Mouse (Mus musculus) kidney, adult 2 months (tissue): Measurements from ENCODE around the gene Prickle2. TPM values are rescaled to one million over a fixed set of nuclear protein-coding genes. Genes with fewer than 3 reads are reported as not detected.

Experiments used
- DNase-seq: peaks from one replicate; pipeline ENCODE4 v3.0.0; 2021
- H3K27ac ChIP-seq: fragments of 200-500 bp; 2 replicates; pipeline ENCODE4 v1.5.1; 2012; ENCODE audit warnings: low read depth, low read length, control low read depth, inconsistent platforms; ENCODE audit not compliant: insufficient read depth
- H3K27me3 ChIP-seq: fragments of 200-500 bp; replicated peaks from 2 replicates; pipeline ENCODE4 v1.6.1; 2012; ENCODE audit warnings: mild to moderate bottlenecking, moderate library complexity, low read length, inconsistent platforms; ENCODE audit not compliant: control insufficient read depth, insufficient read depth
- H3K36me3 ChIP-seq: fragments of 200-500 bp; 2 replicates; pipeline ENCODE4 v1.6.1; 2012; ENCODE audit warnings: mild to moderate bottlenecking, moderate library complexity, low read length, inconsistent platforms; ENCODE audit not compliant: control insufficient read depth, insufficient read depth
- H3K4me1 ChIP-seq: fragments of 200-500 bp; 2 replicates; pipeline ENCODE4 v1.6.1; 2011; ENCODE audit warnings: low read length; ENCODE audit not compliant: control insufficient read depth, insufficient read depth
- H3K4me3 ChIP-seq: fragments of 200-500 bp; 2 replicates; pipeline ENCODE4 v1.5.1; 2011; ENCODE audit warnings: mild to moderate bottlenecking, low read depth, low read length, control low read depth; ENCODE audit not compliant: insufficient read depth
- CTCF ChIP-seq: fragments of 200-500 bp; conservative IDR thresholded peaks from 2 replicates; pipeline ENCODE4 v1.5.1; 2011; ENCODE audit warnings: low read depth, mild to moderate bottlenecking, control low read depth, low read length, moderate library complexity, mixed read lengths; ENCODE audit not compliant: insufficient read depth, insufficient read length
- POLR2A ChIP-seq: fragments of 200-500 bp; IDR thresholded peaks from one replicate; pipeline ENCODE4 v1.6.1; 2011; ENCODE audit warnings: low read depth, low read length, control low read depth
- WGBS: fragments of 180-500 bp; shearing (Covaris S2); methylation state at CpG from one replicate; pipeline ENCODE4 v1.1.7; 2018; 5-methylcytosine and 5-hydroxymethylcytosine counted together
- polyA plus RNA-seq: library from polyadenylated mRNA; depleted of rRNA; stranded (reverse); fragments of >200 nt; gene quantifications from 2 replicates; pipeline ENCODE4 v1.2.3, GENCODE M21; 2012

The Prickle2 gene
- polyA plus RNA-seq, 1 experiment, result 2.5 TPM

GRCm38 (mm10) chr6:92451421-92451820 is 254.5 kb downstream of the Prickle2 start:
- TF ChIP-seq POLR2A (no peak), CTCF (no peak)
- Histone ChIP-seq H3K4me1 (0 out of 2 replicates have a peak, but pooled peaks cover 3% of the 10 kb centered on the region), H3K36me3 (no peaks in the 10 kb centered on the region), H3K27me3 (no peaks in the 10 kb centered on the region), H3K4me3 (no peak overlapping the region), H3K27ac (no peak overlapping the region)
- no peak for DNase-seq
- WGBS, result 87% methylated on average over 1 of the region's 1 CpGs

- H3K36me3 ChIP-seq, result no peaks in the 10 kb centered on the region
- no peak for DNase-seq
- H3K4me1 ChIP-seq, result 0 out of 2 replicates have a peak, but pooled peaks cover 3% of the 10 kb centered on the region
- H3K27me3 ChIP-seq, result no peaks in the 10 kb centered on the region
- H3K27ac ChIP-seq, result no peak overlapping the region
- H3K4me3 ChIP-seq, result no peak overlapping the region
- no peak for TF ChIP-seq POLR2A
- no peak for TF ChIP-seq CTCF
- WGBS, result 82% methylated on average over 1 of the region's 1 CpGs
These were observed 256.0 kb downstream of the Prickle2 start for GRCm38 (mm10) chr6:92449956-92450355.

GRCm38 (mm10) chr6:92446662-92447061 is 259.3 kb downstream of the Prickle2 start:
- TF ChIP-seq CTCF (no peak), POLR2A (no peak)
- H3K27ac ChIP-seq, result peak overlapping the region; percentile 60; the same call in 1 of the 2 replicates
- 19% methylated on average over 3 of the region's 3 CpGs for WGBS

GRCm38 (mm10) chr6:92441205-92441604 is 264.8 kb downstream of the Prickle2 start:
- peak; percentile 38 for DNase-seq
- Histone ChIP-seq H3K27ac (no peak overlapping the region), H3K4me1 (no peaks in the 10 kb centered on the region), H3K4me3 (no peak overlapping the region), H3K36me3 (no peaks in the 10 kb centered on the region), H3K27me3 (no peaks in the 10 kb centered on the region)
- TF ChIP-seq POLR2A (no peak), CTCF (peak; percentile 47)
- 81% methylated on average over 3 of the region's 3 CpGs for WGBS

More at GRCm38 (mm10) chr6:92446662-92447061, 259.3 kb downstream of the Prickle2 start:
- peak; percentile 62 for DNase-seq
- Histone ChIP-seq H3K4me1 (0 out of 2 replicates have a peak, but pooled peaks cover 3% of the 10 kb centered on the region), H3K4me3 (no peak overlapping the region), H3K27me3 (no peaks in the 10 kb centered on the region), H3K36me3 (no peaks in the 10 kb centered on the region)

- 95% methylated on average over 3 of the region's 3 CpGs for WGBS
These were observed 265.7 kb downstream of the Prickle2 start for GRCm38 (mm10) chr6:92440251-92440650.

GRCm38 (mm10) chr6:92432146-92432545 is 273.8 kb downstream of the Prickle2 start:
- TF ChIP-seq CTCF (no peak), POLR2A (no peak)
- Histone ChIP-seq H3K4me3 (no peak overlapping the region), H3K27me3 (no peaks in the 10 kb centered on the region), H3K27ac (no peak overlapping the region), H3K36me3 (no peaks in the 10 kb centered on the region), H3K4me1 (no peaks in the 10 kb centered on the region)
- DNase-seq, result no peak
- 86% methylated on average over 5 of the region's 5 CpGs for WGBS

More at GRCm38 (mm10) chr6:92440251-92440650, 265.7 kb downstream of the Prickle2 start:
- H3K27ac ChIP-seq, result no peak overlapping the region
- H3K4me3 ChIP-seq, result no peak overlapping the region
- H3K36me3 ChIP-seq, result no peaks in the 10 kb centered on the region
- no peak for DNase-seq
- TF ChIP-seq POLR2A (no peak), CTCF (no peak)
- no peaks in the 10 kb centered on the region for H3K27me3 ChIP-seq
- H3K4me1 ChIP-seq, result no peaks in the 10 kb centered on the region

GRCm38 (mm10) chr6:92427406-92428171 is 278.4 kb downstream of the Prickle2 start:
- H3K36me3 ChIP-seq, result no peaks in the 10 kb centered on the region
- H3K4me3 ChIP-seq, result no peak overlapping the region
- WGBS, result 73% methylated on average over 7 of the region's 7 CpGs
- TF ChIP-seq POLR2A (no peak), CTCF (no peak)
- H3K4me1 ChIP-seq, result no peaks in the 10 kb centered on the region
- DNase-seq, result no peak
- no peak overlapping the region for H3K27ac ChIP-seq
- H3K27me3 ChIP-seq, result no peaks in the 10 kb centered on the region
